Mouse (Mus musculus) MEL (cell line): ENCODE measurements around the gene Myh6.

Experiments
- EP300 ChIP-seq, 2 experiments: IDR thresholded peaks; 2 replicates each; pipeline ENCODE4 v1.6.1; 2011; ENCODE audit warnings: improper control_type of control experiment in 2 of 2, low read length in 2 of 2, low read depth in 1 of 2, mild to moderate bottlenecking in 1 of 2
- GATA1 ChIP-seq: IDR thresholded peaks from 2 replicates; pipeline ENCODE4 v1.6.1; 2011; ENCODE audit warnings: low read depth, low read length, improper control_type of control experiment
- POLR2AphosphoS2 ChIP-seq: IDR thresholded peaks from 2 replicates; pipeline ENCODE4 v1.6.1; 2011; ENCODE audit warnings: low read length, improper control_type of control experiment

- TF ChIP-seq POLR2AphosphoS2: no peak
- no peak for TF ChIP-seq GATA1
- TF ChIP-seq EP300 (IDR thresholded peaks at IDR 0.05; ENCODE audit: low read depth in 1 of 2, low read length in 2 of 2): no peak
Observed at GRCm38 (mm10) chr14:54894296-54895151, 72.2 kb downstream of the Myh6 start.
